Mouse (Mus musculus): ENCODE measurements around the gene Cd274. TPM values are rescaled to one million over a fixed set of nuclear protein-coding genes. Genes with fewer than 3 reads are reported as not detected.

Cd274 gene
- 0.40 and 0.69 TPM in 2 replicates for polyA plus RNA-seq (2015; fragmentation: Nextera tagmentation; extraction: Ambion mirVana)

DNA sequence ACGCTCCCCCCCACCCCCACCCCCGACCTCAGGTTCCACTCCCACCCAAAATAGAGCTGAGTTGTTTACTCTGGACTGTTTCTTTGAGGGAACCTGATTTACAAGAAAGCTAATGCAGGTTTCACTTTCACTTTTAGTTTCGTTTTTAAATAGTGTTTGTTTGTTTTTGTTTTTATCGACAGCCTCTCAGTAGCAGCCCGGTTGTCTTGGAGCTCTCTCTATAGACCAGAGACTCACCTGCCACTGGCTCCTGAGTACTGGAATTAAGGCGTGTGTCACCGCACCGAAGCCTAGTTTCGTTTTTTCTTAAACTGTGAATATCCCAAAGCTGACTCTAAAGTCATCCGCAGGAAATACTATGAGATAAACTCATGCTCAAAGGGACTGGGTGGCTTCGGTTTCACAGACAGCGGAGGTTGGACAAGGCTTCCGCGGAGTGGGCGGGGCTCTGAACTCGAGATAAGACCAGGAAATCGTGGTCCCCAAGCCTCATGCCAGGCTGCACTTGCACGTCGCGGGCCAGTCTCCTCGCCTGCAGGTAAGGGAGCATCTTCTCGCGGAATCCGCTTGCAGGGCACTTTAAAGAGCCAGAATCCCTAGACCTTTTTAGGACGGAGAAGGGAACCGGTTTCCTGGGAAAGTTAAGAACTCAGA is at the start of gene Cd274, which contains the start of gene Plgrkt:
Gene Cd274 (plus strand): TSS at position 487 of the 654 bp plus-strand sequence.
Gene Plgrkt (minus strand): TSS at position 422 of the 654 bp plus-strand sequence.
- H3K9me3 ChIP-seq, result no peaks in the 10 kb centered on the region
- peak within 1 kb of the TSS; percentile 29 for H3K9ac ChIP-seq
- peak within 1 kb of the TSS; percentile 49 for H3K4me3 ChIP-seq (replicated peaks)
- no peaks in the 10 kb centered on the region for H3K36me3 ChIP-seq
- H3K27me3 ChIP-seq (replicated peaks), result no peaks in the 10 kb centered on the region
- peak within 1 kb of the TSS; percentile 29; the same call in 1 of the 2 replicates for H3K27ac ChIP-seq
- H3K4me1 ChIP-seq (replicated peaks), result peaks cover 3% of the 10 kb centered on the region; the same call in 1 of the 2 replicates
- peak; percentile 90 for ATAC-seq
- peak within 1 kb of the TSS; percentile 84 for H3K4me2 ChIP-seq (replicated peaks)
- WGBS, result 2% methylated on average over 26 of the region's 26 CpGs

DNA sequence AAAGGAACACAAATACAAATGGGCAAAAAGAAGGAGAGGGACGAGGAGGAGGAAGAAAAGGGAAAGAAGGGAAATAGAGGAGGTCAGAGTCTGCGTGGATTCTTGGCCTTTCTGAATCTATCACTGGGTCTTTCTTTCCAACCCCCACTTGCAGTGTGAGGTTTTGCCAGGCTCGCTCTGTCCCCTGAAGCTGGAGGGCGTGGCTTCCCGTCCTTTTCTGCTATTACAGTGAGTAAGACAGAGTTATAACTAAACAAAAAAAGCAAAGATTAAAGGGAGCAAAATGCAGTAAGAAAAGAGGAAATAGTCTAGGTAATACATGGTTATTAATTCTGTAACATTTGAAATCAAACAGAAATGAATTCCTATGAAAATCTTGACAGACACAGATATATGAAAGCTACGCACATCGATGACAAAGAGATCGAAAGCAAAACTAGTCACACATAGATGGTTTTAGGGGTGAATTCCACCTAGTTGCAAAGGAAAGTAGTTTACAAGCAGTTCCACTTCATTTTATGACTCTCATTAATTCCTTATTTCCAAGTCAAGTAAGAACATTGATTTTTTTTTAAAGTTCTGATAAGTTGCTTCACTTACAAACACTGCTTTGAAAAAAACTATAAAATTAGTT is 43.7 kb upstream of the Cd274 start:
- ATAC-seq, result no peak
- 70% methylated on average over 8 of the region's 8 CpGs for WGBS
- H3K4me1 ChIP-seq (replicated peaks), result 0 out of 2 replicates have a peak, but pooled peaks cover 2% of the 10 kb centered on the region
- no peak overlapping the region for H3K27ac ChIP-seq
- no peak overlapping the region for H3K9ac ChIP-seq
- H3K36me3 ChIP-seq, result no peaks in the 10 kb centered on the region
- H3K4me2 ChIP-seq (replicated peaks), result no peak overlapping the region
- H3K9me3 ChIP-seq, result no peaks in the 10 kb centered on the region
- H3K27me3 ChIP-seq (replicated peaks), result no peaks in the 10 kb centered on the region
- H3K4me3 ChIP-seq (replicated peaks), result no peak overlapping the region

DNA sequence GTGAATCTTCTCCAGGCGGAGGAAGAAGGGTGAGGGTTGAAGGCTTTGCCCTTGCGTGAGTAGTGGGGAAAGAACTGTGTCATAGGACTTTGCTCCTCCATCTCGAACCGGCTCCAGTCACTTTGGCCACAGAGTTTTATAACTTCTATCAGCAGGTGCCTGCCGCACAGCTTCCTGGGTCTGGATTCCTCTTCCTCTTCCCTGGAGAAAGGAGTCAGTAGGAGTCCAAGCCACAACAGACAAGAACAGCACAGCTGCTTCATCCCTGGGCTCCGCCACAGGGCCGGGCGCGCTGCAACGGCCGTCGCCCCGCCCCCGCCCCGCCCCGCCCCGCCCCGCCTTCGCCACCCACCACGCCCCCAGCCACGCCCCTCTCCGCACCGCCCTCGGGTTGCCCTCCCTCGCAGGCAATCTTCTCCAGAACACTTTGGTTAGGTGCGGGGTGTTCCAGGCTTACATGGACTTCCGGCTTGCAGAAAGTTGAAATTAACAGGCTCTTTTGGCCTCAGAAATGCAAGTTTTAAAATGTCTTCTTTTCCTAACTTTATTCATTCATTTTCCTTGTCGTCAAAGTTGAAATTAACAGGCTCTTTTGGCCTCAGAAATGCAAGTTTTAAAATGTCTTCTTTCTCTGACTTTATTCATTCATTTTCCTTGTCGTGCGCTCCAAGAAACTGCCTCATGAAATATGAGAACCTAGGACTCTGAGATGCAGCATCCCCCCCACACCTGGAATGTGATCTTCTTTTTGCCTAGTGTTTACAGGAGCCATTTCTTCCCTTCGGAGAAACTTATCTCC is 42.0 kb upstream of the Cd274 start, which contains the start of gene Insl6:
Gene Insl6 (minus strand): TSS at position 304 of the 799 bp plus-strand sequence.
- Histone ChIP-seq H3K36me3 (no peaks in the 10 kb centered on the region), H3K27me3 (replicated peaks) (no peaks in the 10 kb centered on the region), H3K9me3 (no peaks in the 10 kb centered on the region), H3K9ac (peak within 1 kb of the TSS; percentile 39; the same call in 1 of the 2 replicates), H3K4me2 (replicated peaks) (peak within 1 kb of the TSS; percentile 70), H3K27ac (peak within 1 kb of the TSS; percentile 62), H3K4me1 (replicated peaks) (0 out of 2 replicates have a peak, but pooled peaks cover 2% of the 10 kb centered on the region), H3K4me3 (replicated peaks) (peak within 1 kb of the TSS; percentile 38)
- peak; percentile 98 for ATAC-seq
- 3% methylated on average over 31 of the region's 31 CpGs for WGBS

DNA sequence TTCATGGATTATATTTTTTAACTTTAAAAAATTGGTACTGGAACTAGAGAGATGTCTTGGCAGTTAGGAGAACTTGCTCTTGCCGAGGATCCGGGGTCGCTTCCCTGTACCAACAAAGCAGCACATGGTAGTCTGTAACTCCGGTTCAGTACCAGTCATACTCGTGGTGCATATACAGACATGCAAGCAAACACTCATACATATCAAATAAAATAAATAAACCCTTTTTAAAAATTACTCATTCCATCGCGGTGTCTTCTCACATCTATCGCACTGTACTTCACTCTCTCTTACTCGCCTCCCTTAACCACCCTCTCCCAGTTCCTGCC is 41.4 kb upstream of the Cd274 start:
- Histone ChIP-seq H3K9me3 (no peaks in the 10 kb centered on the region), H3K27me3 (replicated peaks) (no peaks in the 10 kb centered on the region), H3K4me3 (replicated peaks) (no peak overlapping the region), H3K4me2 (replicated peaks) (peak overlapping the region; percentile 70), H3K27ac (no peak overlapping the region), H3K9ac (no peak overlapping the region), H3K36me3 (no peaks in the 10 kb centered on the region), H3K4me1 (replicated peaks) (0 out of 2 replicates have a peak, but pooled peaks cover 2% of the 10 kb centered on the region)
- peak; percentile 11; the same call in 1 of the 2 replicates for ATAC-seq
- 50% methylated on average over 9 of the region's 9 CpGs for WGBS

DNA sequence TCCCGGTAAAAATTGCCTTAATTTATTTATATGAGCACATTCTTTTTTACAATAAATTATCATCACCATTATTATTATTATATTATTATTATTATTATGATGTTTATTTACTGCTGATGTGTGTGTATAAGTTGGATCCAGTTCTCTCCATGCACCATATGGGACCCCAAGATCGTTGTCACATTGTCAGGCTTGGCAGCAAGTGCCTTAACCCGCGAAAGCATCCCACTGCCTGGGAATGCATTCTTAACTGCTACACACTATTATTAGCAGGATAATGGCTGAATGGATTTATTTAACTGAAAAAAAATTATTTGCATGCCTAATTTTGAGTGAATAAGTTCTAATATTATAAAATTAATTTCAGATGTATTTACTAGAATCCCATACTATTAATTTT is 40.9 kb upstream of the Cd274 start:
- WGBS, result 89% methylated on average over 4 of the region's 4 CpGs
- H3K4me2 ChIP-seq (replicated peaks), result no peak overlapping the region

DNA sequence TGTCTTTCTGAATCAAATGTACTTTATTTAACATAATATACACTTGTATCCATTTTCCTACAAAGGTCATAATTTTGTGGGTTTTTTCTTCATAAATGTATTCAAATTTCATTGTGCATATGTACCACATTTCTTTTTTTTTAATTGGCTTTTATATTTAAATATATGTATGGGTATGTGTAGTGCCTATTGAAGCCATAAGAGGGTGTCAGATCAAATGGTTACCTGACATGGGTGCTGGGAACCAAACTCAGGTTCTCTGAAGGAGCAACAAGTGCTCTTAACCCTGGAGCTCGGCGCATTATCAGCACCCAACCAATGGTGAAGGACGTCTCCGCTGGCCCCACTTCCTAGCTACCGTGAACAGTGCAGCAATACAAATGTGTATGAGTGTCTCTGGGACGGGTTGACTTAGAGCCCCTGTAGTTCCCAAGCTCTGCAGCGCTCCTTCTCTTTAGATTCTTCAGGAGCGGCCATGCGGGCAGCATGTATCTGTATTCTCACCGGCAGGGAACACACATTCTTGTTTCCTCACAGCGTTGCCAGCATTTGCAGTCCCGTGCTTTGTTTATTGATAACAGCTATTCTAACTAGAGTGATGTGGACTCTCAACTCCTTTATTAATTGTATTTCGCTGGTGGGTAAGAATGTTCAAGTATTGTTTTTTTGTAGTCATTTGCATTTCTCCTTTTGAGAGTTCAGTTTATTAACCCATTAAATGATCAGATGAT is 40.3 kb upstream of the Cd274 start:
- H3K9ac ChIP-seq, result no peak overlapping the region
- H3K4me3 ChIP-seq (replicated peaks), result no peak overlapping the region
- H3K36me3 ChIP-seq, result no peaks in the 10 kb centered on the region
- H3K9me3 ChIP-seq, result no peaks in the 10 kb centered on the region
- H3K27me3 ChIP-seq (replicated peaks), result no peaks in the 10 kb centered on the region
- H3K4me2 ChIP-seq (replicated peaks), result no peak overlapping the region
- WGBS, result 81% methylated on average over 13 of the region's 13 CpGs
- 0 out of 2 replicates have a peak, but pooled peaks cover 2% of the 10 kb centered on the region for H3K4me1 ChIP-seq (replicated peaks)
- ATAC-seq, result no peak
- no peak overlapping the region for H3K27ac ChIP-seq

More for the DNA sequence above, 40.9 kb upstream of the Cd274 start:
- H3K9me3 ChIP-seq, result no peaks in the 10 kb centered on the region
- no peak overlapping the region for H3K4me3 ChIP-seq (replicated peaks)
- H3K9ac ChIP-seq, result no peak overlapping the region
- no peaks in the 10 kb centered on the region for H3K36me3 ChIP-seq
- no peak for ATAC-seq
- H3K27me3 ChIP-seq (replicated peaks), result no peaks in the 10 kb centered on the region
- no peak overlapping the region for H3K27ac ChIP-seq
- 0 out of 2 replicates have a peak, but pooled peaks cover 2% of the 10 kb centered on the region for H3K4me1 ChIP-seq (replicated peaks)

DNA sequence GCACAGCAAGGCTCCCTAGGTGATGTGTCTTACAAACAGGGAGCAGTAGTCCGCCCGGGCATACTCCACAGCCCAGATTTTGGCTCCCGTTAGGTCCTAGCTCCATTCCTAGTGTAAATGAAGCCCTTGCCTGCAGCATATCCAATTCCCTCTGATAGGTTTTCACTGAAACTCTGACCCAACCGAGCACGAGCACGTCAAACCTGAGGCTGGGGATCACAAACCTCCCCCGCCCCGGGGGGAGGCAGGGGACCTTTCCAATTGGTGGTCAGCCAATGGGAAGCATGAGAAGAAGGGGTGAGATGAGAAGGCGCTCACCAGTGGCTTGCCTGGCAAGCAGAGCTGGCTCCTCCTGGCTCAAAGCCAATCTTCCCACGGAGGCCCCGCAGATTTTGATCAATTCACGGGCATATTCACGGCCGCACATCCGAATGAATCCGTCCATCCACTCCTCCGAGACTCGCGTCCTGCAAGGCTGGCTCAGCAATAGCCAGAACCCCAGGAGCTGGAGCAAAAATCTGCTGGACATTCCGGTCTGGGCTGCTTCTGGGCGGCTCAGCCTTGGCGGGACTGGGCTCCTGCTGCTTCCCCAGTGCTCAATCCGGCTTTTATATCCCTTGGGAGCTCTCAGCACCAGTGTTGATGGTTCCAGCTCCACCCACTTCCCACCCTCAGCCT is 33.0 kb upstream of the Cd274 start, which contains the start of gene Rln1:
Gene Rln1 (minus strand): TSS at position 603 of the 678 bp plus-strand sequence.
- Histone ChIP-seq H3K4me2 (replicated peaks) (peak within 1 kb of the TSS; percentile 83), H3K9me3 (no peaks in the 10 kb centered on the region), H3K36me3 (no peaks in the 10 kb centered on the region), H3K4me1 (replicated peaks) (peaks cover 4% of the 10 kb centered on the region), H3K27ac (no peak within 1 kb of the TSS), H3K9ac (peak within 1 kb of the TSS; percentile 44), H3K27me3 (replicated peaks) (no peaks in the 10 kb centered on the region; the same call in 1 of the 2 replicates), H3K4me3 (replicated peaks) (peak within 1 kb of the TSS; percentile 34)
- peak; percentile 63 for ATAC-seq
- 2% methylated on average over 23 of the region's 23 CpGs for WGBS

DNA sequence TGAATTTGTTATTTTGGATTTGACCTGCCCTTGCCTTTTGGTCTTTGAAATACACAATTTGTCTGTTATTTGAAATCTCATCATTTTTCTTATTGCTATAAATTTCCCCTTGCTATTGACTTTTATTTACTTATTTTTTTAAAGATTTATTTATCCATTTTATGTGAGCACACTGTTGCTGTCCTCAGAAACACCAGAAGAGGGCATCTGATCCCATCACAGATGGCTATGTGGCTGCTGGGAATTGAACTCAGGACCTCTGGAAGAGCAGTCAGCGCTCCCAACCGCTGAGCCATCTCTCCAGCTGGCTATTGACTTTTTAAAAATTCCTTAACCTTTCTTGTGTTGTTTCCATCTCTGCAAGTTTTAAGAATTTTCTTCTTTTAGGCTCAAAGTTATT is 30.6 kb upstream of the Cd274 start:
- no peak for ATAC-seq
- H3K27ac ChIP-seq, result no peak overlapping the region
- no peaks in the 10 kb centered on the region; the same call in 1 of the 2 replicates for H3K27me3 ChIP-seq (replicated peaks)
- H3K36me3 ChIP-seq, result no peaks in the 10 kb centered on the region
- no peak overlapping the region for H3K4me2 ChIP-seq (replicated peaks)
- no peaks in the 10 kb centered on the region for H3K9me3 ChIP-seq
- H3K4me3 ChIP-seq (replicated peaks), result no peak overlapping the region
- H3K9ac ChIP-seq, result no peak overlapping the region
- H3K4me1 ChIP-seq (replicated peaks), result peaks cover 4% of the 10 kb centered on the region
- WGBS, result 89% methylated on average over 2 of the region's 2 CpGs

DNA sequence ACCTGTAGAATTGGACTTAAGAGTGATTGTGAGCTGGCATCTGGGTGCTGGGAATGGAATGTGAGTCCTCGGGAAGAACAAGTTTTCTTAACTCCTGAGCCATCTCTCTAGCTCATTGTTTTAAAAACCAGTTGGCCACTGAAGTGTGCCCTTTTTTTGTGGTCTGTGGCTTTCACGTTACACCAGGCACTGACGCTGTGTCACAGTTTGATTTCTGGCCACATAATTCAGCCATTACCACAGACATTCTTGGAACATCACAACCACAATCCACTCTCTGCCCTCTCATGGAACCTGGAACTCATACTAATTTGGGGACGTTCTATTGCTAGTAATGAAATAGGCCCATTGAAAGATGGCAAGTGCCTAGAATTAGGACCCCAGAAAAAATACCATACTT is 26.2 kb upstream of the Cd274 start:
- Histone ChIP-seq H3K36me3 (no peaks in the 10 kb centered on the region), H3K9me3 (no peaks in the 10 kb centered on the region), H3K9ac (no peak overlapping the region), H3K4me2 (replicated peaks) (no peak overlapping the region), H3K27me3 (replicated peaks) (no peaks in the 10 kb centered on the region), H3K4me3 (replicated peaks) (no peak overlapping the region), H3K4me1 (replicated peaks) (no peaks in the 10 kb centered on the region), H3K27ac (no peak overlapping the region)
- ATAC-seq, result no peak
- WGBS, result 85% methylated on average over 4 of the region's 4 CpGs

DNA sequence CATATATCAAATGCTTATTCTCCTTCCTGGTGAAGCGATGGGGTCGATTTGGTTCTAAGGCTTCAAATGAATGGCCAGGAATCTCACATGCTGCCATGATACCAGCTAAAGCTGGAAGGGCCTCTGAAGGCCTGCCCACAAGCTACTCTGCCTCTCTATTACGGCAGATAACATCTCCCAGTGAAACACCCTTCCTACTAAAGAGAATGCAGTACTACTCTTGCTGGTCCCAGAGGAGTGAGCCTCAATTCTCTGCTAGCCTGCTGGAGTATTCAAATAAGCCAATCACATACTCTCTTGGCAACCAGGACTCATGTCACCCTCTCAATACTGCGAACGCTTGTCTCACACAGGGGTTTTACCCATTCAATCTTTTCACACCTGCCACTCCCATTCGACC is 25.0 kb upstream of the Cd274 start:
- 77% methylated on average over 6 of the region's 6 CpGs for WGBS

DNA sequence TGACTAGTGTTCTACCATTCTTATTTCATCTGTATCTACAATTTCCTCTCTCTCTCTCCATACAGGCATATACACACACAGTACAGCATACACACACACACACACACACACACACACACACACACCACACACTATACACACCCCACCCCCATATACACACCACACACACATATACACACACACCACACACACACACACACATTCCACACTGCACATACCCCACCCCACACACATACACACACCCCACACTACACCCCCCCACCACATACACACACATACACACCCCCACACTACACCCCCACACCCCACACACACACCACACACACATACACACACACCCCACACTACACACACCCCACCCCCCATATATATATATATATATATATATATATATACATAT is 22.4 kb upstream of the Cd274 start:
- no peak overlapping the region for H3K9ac ChIP-seq
- H3K36me3 ChIP-seq, result no peaks in the 10 kb centered on the region
- H3K9me3 ChIP-seq, result no peaks in the 10 kb centered on the region
- H3K27ac ChIP-seq, result no peak overlapping the region
- no peaks in the 10 kb centered on the region for H3K4me1 ChIP-seq (replicated peaks)
- no peak for ATAC-seq
- no peak overlapping the region for H3K4me2 ChIP-seq (replicated peaks)
- no peaks in the 10 kb centered on the region for H3K27me3 ChIP-seq (replicated peaks)
- H3K4me3 ChIP-seq (replicated peaks), result no peak overlapping the region

More for the DNA sequence above, 25.0 kb upstream of the Cd274 start:
- ATAC-seq, result no peak
- Histone ChIP-seq H3K9me3 (no peaks in the 10 kb centered on the region), H3K36me3 (no peaks in the 10 kb centered on the region), H3K4me2 (replicated peaks) (no peak overlapping the region), H3K4me3 (replicated peaks) (no peak overlapping the region), H3K4me1 (replicated peaks) (no peaks in the 10 kb centered on the region), H3K27me3 (replicated peaks) (no peaks in the 10 kb centered on the region), H3K9ac (no peak overlapping the region), H3K27ac (no peak overlapping the region)

Data from intestine, embryonic 15.5 days (tissue).